Mouse (Mus musculus): ENCODE measurements around the gene Mgst2. TPM values are rescaled to one million over a fixed set of nuclear protein-coding genes. Genes with fewer than 3 reads are reported as not detected.

Gene Mgst2
- 0.27 and 0.56 TPM in 2 replicates for polyA plus RNA-seq (2015; fragmentation: Nextera tagmentation; extraction: Ambion mirVana)

DNA sequence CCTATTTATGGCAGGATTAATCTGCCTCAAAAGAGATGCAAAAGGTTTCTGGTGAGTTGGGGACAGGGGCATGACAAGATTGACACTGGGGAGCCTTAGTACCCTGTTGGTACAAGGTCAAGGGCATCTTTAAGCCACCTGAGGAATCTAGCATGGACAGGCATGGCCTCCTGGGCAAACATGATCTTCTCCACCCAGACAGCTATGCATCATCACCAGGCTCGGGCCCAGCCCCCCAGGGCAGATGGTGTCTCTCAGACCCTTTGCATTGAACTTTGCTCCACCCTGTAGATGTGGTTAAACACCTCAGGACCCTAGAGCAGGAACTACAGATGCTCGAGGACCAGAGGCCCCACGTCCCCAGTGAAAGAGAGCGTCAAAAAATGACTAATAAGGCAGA lies at the start of gene Mgst2:
TSS of gene Mgst2 (plus strand) at position 301 of the 400 bp plus-strand sequence.
- Histone ChIP-seq H3K4me3 (replicated peaks; ENCODE audit: low read length) (no peak within 1 kb of the TSS), H3K9ac (replicated peaks; ENCODE audit: low read depth, low read length) (no peak within 1 kb of the TSS), H3K4me1 (replicated peaks; ENCODE audit: control insufficient read depth, insufficient read depth, low read length) (no peaks in the 10 kb centered on the region), H3K4me2 (ENCODE audit: low read length) (no peak within 1 kb of the TSS), H3K27me3 (replicated peaks; ENCODE audit: control insufficient read depth, insufficient read depth, low read length) (no peaks in the 10 kb centered on the region), H3K9me3 (ENCODE audit: control insufficient read depth, low read length) (no peaks in the 10 kb centered on the region), H3K36me3 (ENCODE audit: control insufficient read depth, insufficient read depth) (no peaks in the 10 kb centered on the region), H3K27ac (ENCODE audit: low read length) (no peak within 1 kb of the TSS)
- ATAC-seq: no peak
- 70% methylated on average over 4 of the region's 4 CpGs for WGBS

DNA sequence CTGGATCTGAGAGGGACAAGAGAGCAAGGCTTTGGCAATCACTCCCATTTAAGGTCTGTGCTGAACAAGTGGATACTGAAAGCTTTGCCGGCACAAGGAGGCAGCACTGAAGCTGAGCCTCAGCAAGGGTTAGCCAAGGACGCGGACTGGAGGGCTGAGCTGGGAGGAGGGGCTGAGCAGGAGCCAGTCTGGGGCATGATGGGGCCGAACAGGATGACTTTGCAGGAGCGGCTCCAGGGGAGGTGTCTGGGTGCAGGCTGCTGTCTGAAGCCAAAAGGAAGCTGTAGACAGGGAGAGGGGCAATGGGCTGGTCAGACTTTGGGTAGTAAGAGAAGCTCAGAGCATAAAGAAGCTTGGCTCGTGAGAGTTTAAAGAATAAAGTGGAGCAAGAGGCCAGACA lies 48.2 kb upstream of the Mgst2 start:
- H3K27me3 ChIP-seq (replicated peaks; ENCODE audit: control insufficient read depth, insufficient read depth, low read length): no peaks in the 10 kb centered on the region
- no peaks in the 10 kb centered on the region for H3K9me3 ChIP-seq (ENCODE audit: control insufficient read depth, low read length)
- no peaks in the 10 kb centered on the region for H3K36me3 ChIP-seq (ENCODE audit: control insufficient read depth, insufficient read depth)
- WGBS: 13% methylated on average over 6 of the region's 6 CpGs
- ATAC-seq: peak; percentile 50; the same call in 1 of the 2 replicates
- no peak overlapping the region for H3K4me2 ChIP-seq (ENCODE audit: low read length)
- H3K27ac ChIP-seq (ENCODE audit: low read length): no peak overlapping the region
- no peak overlapping the region for H3K9ac ChIP-seq (replicated peaks; ENCODE audit: low read depth, low read length)
- no peak overlapping the region for H3K4me3 ChIP-seq (replicated peaks; ENCODE audit: low read length)
- H3K4me1 ChIP-seq (replicated peaks; ENCODE audit: control insufficient read depth, insufficient read depth, low read length): 0 out of 2 replicates have a peak, but pooled peaks cover 2% of the 10 kb centered on the region

DNA sequence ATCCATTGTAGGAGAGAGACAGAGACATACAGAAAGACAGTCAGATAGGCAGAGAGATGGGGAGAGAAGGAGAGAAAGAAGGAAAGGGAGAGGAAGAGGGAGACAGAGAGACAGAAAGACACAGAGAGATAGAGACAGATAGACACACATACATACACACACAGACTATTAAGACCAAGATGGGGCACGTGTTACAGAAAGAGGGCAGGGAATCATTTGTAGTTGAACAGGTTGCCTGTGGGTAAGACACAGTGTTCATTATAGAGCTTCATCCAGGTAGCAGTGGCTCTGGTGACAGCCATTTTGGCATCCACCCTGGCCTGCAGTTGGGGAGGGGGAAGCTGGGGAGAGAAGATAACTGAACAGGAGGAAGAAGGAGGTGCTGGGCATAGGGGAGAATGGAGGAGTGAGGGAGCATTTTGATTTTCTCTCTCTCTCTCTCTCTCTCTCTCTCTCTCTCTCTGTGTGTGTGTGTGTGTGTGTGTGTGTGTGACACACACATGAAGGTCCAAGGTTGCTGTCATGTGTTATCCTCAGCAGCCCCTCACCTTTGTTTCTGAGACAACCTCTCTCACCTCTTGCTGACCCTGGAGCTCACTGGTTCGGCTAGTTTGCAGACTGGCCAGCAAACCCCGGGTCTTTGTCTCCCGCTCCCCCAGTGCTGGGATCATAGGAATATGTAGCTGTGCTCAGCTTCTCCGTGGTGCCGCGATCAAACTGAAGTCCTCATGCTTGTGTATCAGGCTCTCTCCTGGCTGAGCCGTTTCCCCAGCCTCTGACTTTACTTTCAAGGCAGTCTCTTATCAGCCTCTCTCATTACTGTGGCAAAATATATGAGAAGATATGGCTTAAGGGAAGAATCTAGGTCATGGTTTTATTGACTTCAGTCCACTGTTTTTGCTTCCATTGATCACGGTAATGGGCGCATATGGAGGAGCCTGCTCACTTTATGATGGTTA lies 47.5 kb upstream of the Mgst2 start:
- Histone ChIP-seq H3K36me3 (ENCODE audit: control insufficient read depth, insufficient read depth) (no peaks in the 10 kb centered on the region), H3K27ac (ENCODE audit: low read length) (no peak overlapping the region), H3K9me3 (ENCODE audit: control insufficient read depth, low read length) (no peaks in the 10 kb centered on the region), H3K4me3 (replicated peaks; ENCODE audit: low read length) (no peak overlapping the region), H3K4me2 (ENCODE audit: low read length) (no peak overlapping the region), H3K27me3 (replicated peaks; ENCODE audit: control insufficient read depth, insufficient read depth, low read length) (no peaks in the 10 kb centered on the region), H3K9ac (replicated peaks; ENCODE audit: low read depth, low read length) (no peak overlapping the region), H3K4me1 (replicated peaks; ENCODE audit: control insufficient read depth, insufficient read depth, low read length) (0 out of 2 replicates have a peak, but pooled peaks cover 2% of the 10 kb centered on the region)
- ATAC-seq: no peak
- WGBS: 86% methylated on average over 10 of the region's 10 CpGs

GRCm38 (mm10) chr3:51614278-51614677 lies 45.9 kb upstream of the Mgst2 start:
- WGBS: 82% methylated on average over 13 of the region's 13 CpGs
- Histone ChIP-seq H3K4me2 (ENCODE audit: low read length) (no peak overlapping the region), H3K9me3 (ENCODE audit: control insufficient read depth, low read length) (no peaks in the 10 kb centered on the region), H3K4me3 (replicated peaks; ENCODE audit: low read length) (no peak overlapping the region), H3K9ac (replicated peaks; ENCODE audit: low read depth, low read length) (no peak overlapping the region), H3K4me1 (replicated peaks; ENCODE audit: control insufficient read depth, insufficient read depth, low read length) (0 out of 2 replicates have a peak, but pooled peaks cover 2% of the 10 kb centered on the region), H3K36me3 (ENCODE audit: control insufficient read depth, insufficient read depth) (no peaks in the 10 kb centered on the region), H3K27me3 (replicated peaks; ENCODE audit: control insufficient read depth, insufficient read depth, low read length) (no peaks in the 10 kb centered on the region), H3K27ac (ENCODE audit: low read length) (no peak overlapping the region)
- ATAC-seq: no peak

DNA sequence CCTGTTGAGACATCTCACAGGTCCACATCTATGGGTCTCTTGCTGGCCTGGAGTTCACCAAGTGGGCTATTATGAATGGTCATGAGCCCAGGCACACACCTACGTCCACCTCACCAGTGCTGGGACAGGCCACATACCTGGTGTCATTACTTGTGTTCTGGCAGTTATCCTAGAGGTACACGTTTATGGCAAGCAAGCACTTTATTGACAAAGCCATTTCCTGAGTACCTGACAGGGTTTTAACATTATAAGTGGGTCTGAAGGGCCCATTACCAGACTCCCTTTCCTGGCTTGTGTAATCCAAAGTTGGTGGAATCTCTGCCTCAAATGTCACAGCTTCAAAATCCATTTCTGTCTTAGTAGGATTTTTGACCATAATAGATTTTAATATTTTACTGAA lies 36.2 kb upstream of the Mgst2 start:
- ATAC-seq: no peak
- Histone ChIP-seq H3K9ac (replicated peaks; ENCODE audit: low read depth, low read length) (no peak overlapping the region), H3K27me3 (replicated peaks; ENCODE audit: control insufficient read depth, insufficient read depth, low read length) (no peaks in the 10 kb centered on the region), H3K36me3 (ENCODE audit: control insufficient read depth, insufficient read depth) (no peaks in the 10 kb centered on the region), H3K9me3 (ENCODE audit: control insufficient read depth, low read length) (no peaks in the 10 kb centered on the region), H3K27ac (ENCODE audit: low read length) (no peak overlapping the region), H3K4me2 (ENCODE audit: low read length) (no peak overlapping the region), H3K4me3 (replicated peaks; ENCODE audit: low read length) (no peak overlapping the region), H3K4me1 (replicated peaks; ENCODE audit: control insufficient read depth, insufficient read depth, low read length) (no peaks in the 10 kb centered on the region)
- WGBS: 84% methylated on average over 2 of the region's 2 CpGs

DNA sequence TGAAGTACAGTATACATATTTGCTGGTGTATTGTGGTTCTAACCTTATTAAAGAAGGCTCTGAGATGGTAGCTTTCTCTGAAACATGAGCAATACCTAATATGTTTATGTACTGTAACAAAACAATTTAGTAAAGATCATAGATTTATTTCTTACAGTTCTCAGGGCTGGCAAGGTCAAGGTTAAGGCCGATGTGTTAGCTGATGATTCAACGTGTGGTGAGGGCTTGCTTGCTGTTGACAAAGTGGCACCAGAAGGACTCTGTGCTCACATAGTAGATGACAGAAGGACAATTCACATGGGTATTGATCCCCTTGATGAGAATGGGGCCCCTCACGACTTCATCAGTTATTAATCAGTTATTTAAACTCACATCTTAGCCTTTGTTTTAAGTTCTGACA lies 32.4 kb upstream of the Mgst2 start:
- Histone ChIP-seq H3K36me3 (ENCODE audit: control insufficient read depth, insufficient read depth) (no peaks in the 10 kb centered on the region), H3K9me3 (ENCODE audit: control insufficient read depth, low read length) (peaks cover 7% of the 10 kb centered on the region), H3K27ac (ENCODE audit: low read length) (no peak overlapping the region), H3K4me2 (ENCODE audit: low read length) (no peak overlapping the region), H3K27me3 (replicated peaks; ENCODE audit: control insufficient read depth, insufficient read depth, low read length) (no peaks in the 10 kb centered on the region), H3K9ac (replicated peaks; ENCODE audit: low read depth, low read length) (no peak overlapping the region), H3K4me3 (replicated peaks; ENCODE audit: low read length) (no peak overlapping the region), H3K4me1 (replicated peaks; ENCODE audit: control insufficient read depth, insufficient read depth, low read length) (no peaks in the 10 kb centered on the region)
- ATAC-seq: no peak
- 77% methylated on average over 3 of the region's 3 CpGs for WGBS

DNA sequence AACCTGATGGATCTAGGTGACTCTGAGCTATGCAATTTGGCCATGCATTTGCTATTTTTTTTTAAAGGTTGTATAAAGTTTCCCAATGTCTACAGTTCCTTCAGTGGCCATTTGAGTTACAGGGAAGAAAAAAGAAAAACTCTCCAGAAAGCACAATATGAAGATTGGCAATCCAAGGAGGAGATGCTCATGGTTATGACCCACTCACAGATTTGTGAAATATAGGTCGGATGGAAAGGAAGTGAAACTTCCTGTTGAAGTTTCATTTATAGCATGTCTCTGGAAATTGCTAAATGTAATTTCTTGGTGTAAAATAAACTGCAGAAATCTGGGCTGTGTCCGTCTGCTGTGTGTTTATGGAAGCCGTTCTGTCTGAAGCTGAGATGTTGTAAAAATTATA lies 31.2 kb upstream of the Mgst2 start:
- Histone ChIP-seq H3K36me3 (ENCODE audit: control insufficient read depth, insufficient read depth) (no peaks in the 10 kb centered on the region), H3K27ac (ENCODE audit: low read length) (no peak overlapping the region), H3K4me1 (replicated peaks; ENCODE audit: control insufficient read depth, insufficient read depth, low read length) (no peaks in the 10 kb centered on the region), H3K27me3 (replicated peaks; ENCODE audit: control insufficient read depth, insufficient read depth, low read length) (no peaks in the 10 kb centered on the region), H3K4me3 (replicated peaks; ENCODE audit: low read length) (no peak overlapping the region), H3K9ac (replicated peaks; ENCODE audit: low read depth, low read length) (no peak overlapping the region), H3K4me2 (ENCODE audit: low read length) (no peak overlapping the region), H3K9me3 (ENCODE audit: control insufficient read depth, low read length) (peaks cover 10% of the 10 kb centered on the region)
- 87% methylated on average over 3 of the region's 3 CpGs for WGBS
- no peak for ATAC-seq

GRCm38 (mm10) chr3:51630746-51631145 lies 29.4 kb upstream of the Mgst2 start:
- Histone ChIP-seq H3K9ac (replicated peaks; ENCODE audit: low read depth, low read length) (no peak overlapping the region), H3K27me3 (replicated peaks; ENCODE audit: control insufficient read depth, insufficient read depth, low read length) (no peaks in the 10 kb centered on the region), H3K36me3 (ENCODE audit: control insufficient read depth, insufficient read depth) (no peaks in the 10 kb centered on the region), H3K4me1 (replicated peaks; ENCODE audit: control insufficient read depth, insufficient read depth, low read length) (peaks cover 4% of the 10 kb centered on the region), H3K9me3 (ENCODE audit: control insufficient read depth, low read length) (peaks cover 10% of the 10 kb centered on the region), H3K4me2 (ENCODE audit: low read length) (no peak overlapping the region), H3K27ac (ENCODE audit: low read length) (no peak overlapping the region), H3K4me3 (replicated peaks; ENCODE audit: low read length) (no peak overlapping the region)
- WGBS: 97% methylated on average over 1 of the region's 1 CpGs
- ATAC-seq: no peak

GRCm38 (mm10) chr3:51631971-51632370 lies 28.2 kb upstream of the Mgst2 start:
- H3K9me3 ChIP-seq (ENCODE audit: control insufficient read depth, low read length): peaks cover 10% of the 10 kb centered on the region
- H3K27me3 ChIP-seq (replicated peaks; ENCODE audit: control insufficient read depth, insufficient read depth, low read length): no peaks in the 10 kb centered on the region
- H3K27ac ChIP-seq (ENCODE audit: low read length): 0 out of 2 replicates have a peak overlapping the region, but pooled peaks have one; percentile 24
- H3K36me3 ChIP-seq (ENCODE audit: control insufficient read depth, insufficient read depth): no peaks in the 10 kb centered on the region
- peaks cover 4% of the 10 kb centered on the region for H3K4me1 ChIP-seq (replicated peaks; ENCODE audit: control insufficient read depth, insufficient read depth, low read length)
- H3K4me2 ChIP-seq (ENCODE audit: low read length): no peak overlapping the region
- H3K9ac ChIP-seq (replicated peaks; ENCODE audit: low read depth, low read length): no peak overlapping the region
- peak; percentile 47; the same call in 1 of the 2 replicates for ATAC-seq
- no peak overlapping the region for H3K4me3 ChIP-seq (replicated peaks; ENCODE audit: low read length)
- WGBS: 64% methylated on average over 4 of the region's 4 CpGs
